Mouse (Mus musculus) stomach, embryonic 15.5 days (tissue): Measurements from ENCODE around the gene Lasp1. TPM values are rescaled to one million over a fixed set of nuclear protein-coding genes. Genes with fewer than 3 reads are reported as not detected.

Experiments used
- ATAC-seq: fragments of 200-750 bp; cut with Nextera tagmentation; 2 replicates; pipeline ENCODE4 v1.8.0; 2017; ENCODE audit warnings: low read depth, moderate number of reproducible peaks, moderate TSS enrichment; ENCODE audit not compliant: insufficient read depth, low FRiP score
- H3K27ac ChIP-seq: fragments of 300-500 bp; sonication (generic); 2 replicates; pipeline ENCODE4 v1.5.1; 2015; ENCODE audit warnings: mild to moderate bottlenecking, inconsistent platforms
- H3K27me3 ChIP-seq: fragments of 300-500 bp; sonication (generic); replicated peaks from 2 replicates; pipeline ENCODE4 v1.6.1; 2015; ENCODE audit warnings: inconsistent platforms
- H3K36me3 ChIP-seq: fragments of 300-500 bp; sonication (generic); 2 replicates; pipeline ENCODE4 v1.6.1; 2015; ENCODE audit warnings: inconsistent platforms
- H3K4me1 ChIP-seq: fragments of 300-500 bp; sonication (generic); 2 replicates; pipeline ENCODE4 v1.6.1; 2015; ENCODE audit warnings: inconsistent platforms
- H3K4me2 ChIP-seq: fragments of 300-500 bp; sonication (generic); 2 replicates; pipeline ENCODE4 v1.6.1; 2015; ENCODE audit warnings: mild to moderate bottlenecking, inconsistent platforms
- H3K4me3 ChIP-seq: fragments of 300-500 bp; sonication (generic); replicated peaks from 2 replicates; pipeline ENCODE4 v1.5.1; 2015; ENCODE audit warnings: inconsistent platforms
- H3K9ac ChIP-seq: fragments of 300-500 bp; sonication (generic); 2 replicates; pipeline ENCODE4 v1.6.1; 2015; ENCODE audit warnings: inconsistent platforms
- H3K9me3 ChIP-seq: fragments of 300-500 bp; sonication (generic); 2 replicates; pipeline ENCODE4 v1.6.1; 2016; ENCODE audit warnings: inconsistent platforms
- WGBS: fragments of 180-500 bp; shearing (Covaris S2); methylation state at CpG from one replicate; pipeline ENCODE4 v1.1.7; 2015; 5-methylcytosine and 5-hydroxymethylcytosine counted together
- polyA plus RNA-seq: library from polyadenylated mRNA; unstranded; fragments of >200 nt; fragmentation: Nextera tagmentation; extraction: Ambion mirVana; gene quantifications from 2 replicates; pipeline ENCODE4 v1.2.1, GENCODE M21; 2015

Lasp1 gene
- polyA plus RNA-seq, 1 experiment from 2014 or later = 112 TPM

DNA sequence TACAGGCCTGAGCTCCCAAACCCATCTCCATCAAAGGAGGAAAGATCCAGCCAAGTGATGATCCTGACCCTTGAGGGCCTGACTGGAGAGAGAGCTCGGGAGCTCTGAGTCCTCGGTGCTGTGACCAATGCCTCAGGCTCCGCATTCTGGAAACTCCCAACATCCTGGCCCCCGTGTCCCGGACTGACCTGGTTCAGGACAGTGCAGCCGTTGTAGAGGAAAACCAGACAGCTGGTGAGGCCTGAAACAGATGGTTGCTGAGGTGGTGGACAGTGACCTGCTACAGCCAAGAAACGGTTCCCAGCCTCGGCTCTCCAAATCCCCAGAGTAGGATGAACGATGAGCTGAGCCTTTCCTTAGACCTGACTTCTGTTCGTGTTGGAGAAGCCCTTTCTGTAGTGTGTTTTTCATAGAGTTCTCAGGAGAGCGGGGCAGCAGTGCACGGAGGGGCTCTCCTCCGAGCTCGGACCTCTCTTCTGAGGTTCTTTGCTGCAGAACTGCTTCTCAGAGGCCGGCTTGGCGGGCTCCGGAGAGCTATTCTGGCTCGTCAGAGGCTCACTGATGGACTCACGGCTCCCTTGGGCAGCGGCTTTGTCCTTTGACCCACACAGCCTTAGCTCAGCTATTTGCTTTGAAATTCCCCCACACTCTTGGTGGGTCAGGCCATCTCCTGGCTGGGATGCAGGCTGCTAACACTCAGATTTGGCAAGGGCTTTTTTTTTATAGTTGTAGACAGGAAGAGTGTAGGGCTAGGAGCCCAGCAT lies 24.2 kb downstream of the Lasp1 start:
- Histone ChIP-seq H3K9me3 (no peaks in the 10 kb centered on the region), H3K36me3 (peaks cover 41% of the 10 kb centered on the region), H3K4me1 (peaks cover 33% of the 10 kb centered on the region), H3K27me3 (no peaks in the 10 kb centered on the region), H3K4me3 (no peak overlapping the region), H3K27ac (no peak overlapping the region), H3K4me2 (no peak overlapping the region), H3K9ac (no peak overlapping the region)
- no peak for ATAC-seq
- WGBS = 75% methylated on average over 20 of the region's 20 CpGs

- Histone ChIP-seq H3K4me2 (no peak overlapping the region), H3K4me3 (no peak overlapping the region), H3K9me3 (no peaks in the 10 kb centered on the region), H3K9ac (no peak overlapping the region), H3K36me3 (peaks cover 41% of the 10 kb centered on the region), H3K4me1 (peaks cover 22% of the 10 kb centered on the region), H3K27ac (no peak overlapping the region), H3K27me3 (no peaks in the 10 kb centered on the region)
- WGBS = 94% methylated on average over 11 of the region's 11 CpGs
- ATAC-seq = no peak
These were observed 25.4 kb downstream of the Lasp1 start for GRCm38 (mm10) chr11:97824168-97824567.

- WGBS = 66% methylated on average over 6 of the region's 6 CpGs
- ATAC-seq = no peak
- no peaks in the 10 kb centered on the region for H3K27me3 ChIP-seq
These were observed 26.1 kb downstream of the Lasp1 start for GRCm38 (mm10) chr11:97824895-97825294.

GRCm38 (mm10) chr11:97825295-97825694 lies 26.5 kb downstream of the Lasp1 start:
- H3K27ac ChIP-seq = no peak overlapping the region
- H3K4me3 ChIP-seq = no peak overlapping the region
- no peak overlapping the region for H3K4me2 ChIP-seq
- H3K9ac ChIP-seq = no peak overlapping the region
- ATAC-seq = no peak
- H3K9me3 ChIP-seq = no peaks in the 10 kb centered on the region
- WGBS = 79% methylated on average over 10 of the region's 10 CpGs
- H3K27me3 ChIP-seq = no peaks in the 10 kb centered on the region
- peaks cover 18% of the 10 kb centered on the region; the same call in 1 of the 2 replicates for H3K4me1 ChIP-seq
- peaks cover 37% of the 10 kb centered on the region for H3K36me3 ChIP-seq

More at GRCm38 (mm10) chr11:97824895-97825294, 26.1 kb downstream of the Lasp1 start:
- peaks cover 39% of the 10 kb centered on the region for H3K36me3 ChIP-seq
- H3K4me2 ChIP-seq = no peak overlapping the region
- peaks cover 18% of the 10 kb centered on the region; the same call in 1 of the 2 replicates for H3K4me1 ChIP-seq
- H3K4me3 ChIP-seq = no peak overlapping the region
- H3K9ac ChIP-seq = no peak overlapping the region
- H3K27ac ChIP-seq = peak overlapping the region; percentile 16; the same call in 1 of the 2 replicates
- H3K9me3 ChIP-seq = no peaks in the 10 kb centered on the region

- ATAC-seq = no peak
- 0 out of 2 replicates have a peak overlapping the region, but pooled peaks have one; percentile 50 for H3K27ac ChIP-seq
- H3K27me3 ChIP-seq = no peaks in the 10 kb centered on the region
- H3K9ac ChIP-seq = no peak overlapping the region
- no peaks in the 10 kb centered on the region for H3K9me3 ChIP-seq
- 68% methylated on average over 9 of the region's 9 CpGs for WGBS
- H3K4me1 ChIP-seq = peaks cover 13% of the 10 kb centered on the region; the same call in 1 of the 2 replicates
- peaks cover 34% of the 10 kb centered on the region for H3K36me3 ChIP-seq
- H3K4me3 ChIP-seq = no peak overlapping the region
- no peak overlapping the region for H3K4me2 ChIP-seq
These were observed 27.2 kb downstream of the Lasp1 start for GRCm38 (mm10) chr11:97825971-97826370.

- Histone ChIP-seq H3K4me1 (peaks cover 13% of the 10 kb centered on the region; the same call in 1 of the 2 replicates), H3K36me3 (peaks cover 34% of the 10 kb centered on the region), H3K4me2 (no peak overlapping the region), H3K27me3 (no peaks in the 10 kb centered on the region), H3K4me3 (no peak overlapping the region), H3K9me3 (no peaks in the 10 kb centered on the region), H3K9ac (no peak overlapping the region), H3K27ac (0 out of 2 replicates have a peak overlapping the region, but pooled peaks have one; percentile 50)
- no peak for ATAC-seq
- 73% methylated on average over 7 of the region's 7 CpGs for WGBS
These were observed 27.6 kb downstream of the Lasp1 start for GRCm38 (mm10) chr11:97826414-97826813.

- H3K4me3 ChIP-seq = no peak overlapping the region
- H3K4me1 ChIP-seq = peaks cover 13% of the 10 kb centered on the region; the same call in 1 of the 2 replicates
- no peak overlapping the region for H3K4me2 ChIP-seq
- no peaks in the 10 kb centered on the region for H3K27me3 ChIP-seq
- H3K27ac ChIP-seq = no peak overlapping the region
- no peak overlapping the region for H3K9ac ChIP-seq
- no peak for ATAC-seq
- 80% methylated on average over 6 of the region's 6 CpGs for WGBS
- H3K9me3 ChIP-seq = no peaks in the 10 kb centered on the region
- H3K36me3 ChIP-seq = peaks cover 40% of the 10 kb centered on the region
These were observed 28.9 kb downstream of the Lasp1 start for GRCm38 (mm10) chr11:97827654-97828053.

- Histone ChIP-seq H3K27me3 (no peaks in the 10 kb centered on the region), H3K27ac (no peak overlapping the region), H3K4me2 (no peak overlapping the region), H3K4me3 (no peak overlapping the region), H3K9me3 (no peaks in the 10 kb centered on the region), H3K9ac (no peak overlapping the region), H3K4me1 (peaks cover 12% of the 10 kb centered on the region; the same call in 1 of the 2 replicates), H3K36me3 (peaks cover 43% of the 10 kb centered on the region)
- WGBS = 82% methylated on average over 7 of the region's 7 CpGs
- ATAC-seq = no peak
These were observed 30.6 kb downstream of the Lasp1 start for GRCm38 (mm10) chr11:97829365-97829764.

- Histone ChIP-seq H3K4me3 (no peak overlapping the region), H3K27ac (no peak overlapping the region), H3K9me3 (no peaks in the 10 kb centered on the region), H3K36me3 (peaks cover 45% of the 10 kb centered on the region), H3K27me3 (no peaks in the 10 kb centered on the region), H3K4me1 (peaks cover 8% of the 10 kb centered on the region; the same call in 1 of the 2 replicates), H3K4me2 (no peak overlapping the region), H3K9ac (no peak overlapping the region)
- WGBS = 76% methylated on average over 12 of the region's 12 CpGs
- no peak for ATAC-seq
These were observed 31.2 kb downstream of the Lasp1 start for GRCm38 (mm10) chr11:97829913-97830476.

DNA sequence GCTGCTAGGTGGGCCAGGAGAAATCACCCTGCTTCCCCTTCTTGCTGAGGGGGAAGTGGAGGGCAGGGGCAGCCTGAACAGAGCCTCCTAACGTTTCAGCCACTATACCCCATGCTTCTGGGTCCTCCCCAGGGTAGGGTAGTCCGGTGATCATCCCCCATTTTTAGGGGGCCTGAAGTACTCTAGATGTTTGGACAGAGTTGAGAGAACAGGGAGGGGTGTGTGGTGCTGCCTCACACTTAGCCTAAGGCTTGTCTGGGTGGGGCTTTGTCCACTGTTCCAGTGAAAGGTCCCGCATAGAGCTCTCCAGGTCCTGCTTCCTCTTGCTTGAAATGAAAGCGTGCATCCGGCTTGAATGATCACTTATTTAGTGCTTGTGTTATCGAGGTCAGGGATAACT lies 31.7 kb downstream of the Lasp1 start:
- H3K4me2 ChIP-seq = no peak overlapping the region
- no peak for ATAC-seq
- H3K4me3 ChIP-seq = no peak overlapping the region
- 0 out of 2 replicates have a peak, but pooled peaks cover 3% of the 10 kb centered on the region for H3K4me1 ChIP-seq
- no peak overlapping the region for H3K27ac ChIP-seq
- no peaks in the 10 kb centered on the region for H3K9me3 ChIP-seq
- H3K9ac ChIP-seq = no peak overlapping the region
- H3K27me3 ChIP-seq = no peaks in the 10 kb centered on the region
- H3K36me3 ChIP-seq = peaks cover 43% of the 10 kb centered on the region
- 79% methylated on average over 6 of the region's 6 CpGs for WGBS

GRCm38 (mm10) chr11:97832001-97832400 lies 33.2 kb downstream of the Lasp1 start:
- H3K27me3 ChIP-seq = no peaks in the 10 kb centered on the region
- no peaks in the 10 kb centered on the region for H3K4me1 ChIP-seq
- H3K9me3 ChIP-seq = no peaks in the 10 kb centered on the region
- 0 out of 2 replicates have a peak overlapping the region, but pooled peaks have one; percentile 33 for H3K27ac ChIP-seq
- H3K9ac ChIP-seq = no peak overlapping the region
- H3K4me2 ChIP-seq = no peak overlapping the region
- ATAC-seq = no peak
- peaks cover 45% of the 10 kb centered on the region for H3K36me3 ChIP-seq
- 77% methylated on average over 11 of the region's 11 CpGs for WGBS
- no peak overlapping the region for H3K4me3 ChIP-seq

DNA sequence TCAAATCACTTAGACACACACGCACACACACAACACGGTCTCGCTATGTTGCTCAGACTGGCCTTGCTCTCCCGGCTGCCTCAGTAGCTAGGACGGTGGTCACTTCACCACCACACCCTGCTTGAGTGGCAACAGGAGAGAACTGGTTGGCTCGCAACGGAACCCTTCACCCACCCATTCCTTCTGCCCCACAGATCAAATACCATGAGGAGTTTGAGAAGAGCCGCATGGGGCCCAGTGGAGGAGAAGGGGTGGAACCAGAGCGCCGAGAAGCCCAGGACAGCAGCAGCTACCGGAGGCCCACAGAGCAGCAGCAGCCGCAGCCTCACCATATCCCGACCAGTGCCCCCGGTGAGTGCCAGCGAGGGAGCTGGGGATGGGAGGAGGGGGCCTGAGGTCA lies 34.6 kb downstream of the Lasp1 start:
- no peaks in the 10 kb centered on the region for H3K27me3 ChIP-seq
- H3K9ac ChIP-seq = no peak overlapping the region
- no peak for ATAC-seq
- no peak overlapping the region for H3K4me2 ChIP-seq
- 79% methylated on average over 15 of the region's 15 CpGs for WGBS
- H3K9me3 ChIP-seq = no peaks in the 10 kb centered on the region
- no peak overlapping the region for H3K27ac ChIP-seq
- no peaks in the 10 kb centered on the region for H3K4me1 ChIP-seq
- H3K36me3 ChIP-seq = peaks cover 49% of the 10 kb centered on the region
- no peak overlapping the region for H3K4me3 ChIP-seq
